Mouse (Mus musculus): ENCODE data around the gene Tsks. TPM values are rescaled to one million over a fixed set of nuclear protein-coding genes. Genes with fewer than 3 reads are reported as not detected.

The Tsks gene
- polyA plus RNA-seq, 1 experiment from 2014 or later = 0.47 TPM

DNA sequence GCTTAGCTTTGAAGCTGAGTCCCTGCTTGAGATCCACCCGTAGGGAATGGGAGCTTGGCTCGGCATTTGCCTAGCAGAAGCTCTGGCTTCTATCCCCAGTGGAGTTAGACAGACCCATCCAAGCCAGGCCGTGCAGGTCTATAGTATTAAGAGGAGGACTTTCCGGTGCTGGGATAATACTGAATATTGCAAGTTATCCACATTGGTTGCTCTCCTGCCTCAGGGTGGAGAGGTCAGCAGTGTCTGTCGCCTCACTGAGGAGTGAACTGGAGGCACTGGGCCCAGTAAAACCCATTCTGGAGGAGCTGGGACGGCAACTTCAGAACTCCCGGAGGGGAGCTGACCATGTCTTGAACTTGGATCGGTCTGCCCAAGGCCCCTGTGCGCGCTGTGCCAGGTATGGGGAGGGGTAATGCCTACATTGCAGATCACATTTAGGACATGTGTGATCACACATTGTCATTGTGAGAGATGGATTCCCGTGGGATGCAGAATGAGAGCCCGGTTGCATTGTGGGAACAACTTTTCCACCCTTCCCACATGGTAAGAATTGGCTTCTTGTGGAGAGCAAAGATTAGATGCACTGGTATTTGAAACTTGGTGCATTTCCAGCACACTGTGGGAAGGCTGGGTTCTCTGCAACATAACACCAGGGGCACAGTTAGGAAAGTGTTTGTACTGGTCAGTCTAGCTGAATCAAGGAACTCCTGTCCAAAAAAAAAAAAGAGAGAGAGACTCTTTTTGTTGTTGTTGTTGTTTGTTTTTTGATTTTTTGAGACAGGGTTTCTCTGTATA, 11.3 kb downstream of the Tsks start:
- DNase-seq (ENCODE audit: extremely low spot score, low spot score) = peak; percentile 14
- Histone ChIP-seq H3K4me3 (no peak overlapping the region), H3K27me3 (ENCODE audit: poor library complexity, severe bottlenecking) (peaks cover 31% of the 10 kb centered on the region), H3K4me1 (peaks cover 32% of the 10 kb centered on the region), H3K36me3 (replicated peaks) (peaks cover 8% of the 10 kb centered on the region), H3K27ac (no peak overlapping the region), H3K9me3 (no peaks in the 10 kb centered on the region)
- WGBS = 82% methylated on average over 12 of the region's 12 CpGs

DNA sequence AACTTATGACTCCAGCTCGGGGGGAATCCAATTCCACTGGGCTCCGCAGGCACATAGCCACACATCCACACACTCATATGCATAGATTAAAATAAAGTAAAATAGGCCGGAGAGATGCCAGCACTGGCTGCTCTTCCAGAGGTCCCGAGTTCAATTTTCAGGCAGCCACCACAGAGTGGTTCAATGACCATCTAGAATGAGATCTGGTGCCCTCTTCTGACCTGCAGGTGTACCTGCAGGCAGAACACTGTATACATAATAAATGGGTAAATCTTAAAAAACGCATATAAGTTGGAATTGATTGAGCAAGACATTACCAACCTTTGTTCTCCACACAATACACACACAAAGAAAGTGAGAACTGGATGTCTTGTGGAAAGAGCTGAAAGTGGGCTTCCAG, 12.6 kb downstream of the Tsks start:
- H3K4me1 ChIP-seq = peaks cover 32% of the 10 kb centered on the region
- WGBS = 58% methylated on average over 5 of the region's 5 CpGs
- peaks cover 19% of the 10 kb centered on the region for H3K36me3 ChIP-seq (replicated peaks)
- no peak overlapping the region for H3K27ac ChIP-seq
- peaks cover 18% of the 10 kb centered on the region for H3K27me3 ChIP-seq (ENCODE audit: poor library complexity, severe bottlenecking)
- H3K9me3 ChIP-seq = no peaks in the 10 kb centered on the region
- H3K4me3 ChIP-seq = no peak overlapping the region
- peak; percentile 7 for DNase-seq (ENCODE audit: extremely low spot score, low spot score)

DNA sequence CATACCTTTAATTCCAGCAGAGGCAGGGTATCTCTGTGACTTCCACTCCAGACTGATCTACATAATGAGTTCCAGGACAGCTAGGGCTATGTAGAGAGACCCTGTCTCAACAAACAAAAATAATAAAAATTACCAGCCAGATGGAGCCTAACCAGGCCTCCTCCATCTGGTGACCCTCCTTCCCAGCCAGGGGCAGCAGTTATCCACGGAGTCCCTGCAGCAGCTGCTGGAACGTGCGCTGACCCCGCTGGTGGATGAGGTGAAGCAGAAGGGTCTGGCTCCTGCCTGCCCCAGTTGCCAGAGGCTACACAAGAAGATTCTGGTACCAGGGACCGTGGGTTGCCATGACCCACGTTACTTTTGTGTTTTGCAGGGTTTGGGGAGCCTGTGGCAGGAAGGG, 13.3 kb downstream of the Tsks start:
- peaks cover 26% of the 10 kb centered on the region for H3K4me1 ChIP-seq
- WGBS = 67% methylated on average over 6 of the region's 6 CpGs
- H3K9me3 ChIP-seq = no peaks in the 10 kb centered on the region
- no peak overlapping the region for H3K4me3 ChIP-seq
- H3K36me3 ChIP-seq (replicated peaks) = peaks cover 26% of the 10 kb centered on the region
- H3K27me3 ChIP-seq (ENCODE audit: poor library complexity, severe bottlenecking) = peaks cover 12% of the 10 kb centered on the region
- DNase-seq (ENCODE audit: extremely low spot score, low spot score) = peak; percentile 14
- H3K27ac ChIP-seq = no peak overlapping the region

DNA sequence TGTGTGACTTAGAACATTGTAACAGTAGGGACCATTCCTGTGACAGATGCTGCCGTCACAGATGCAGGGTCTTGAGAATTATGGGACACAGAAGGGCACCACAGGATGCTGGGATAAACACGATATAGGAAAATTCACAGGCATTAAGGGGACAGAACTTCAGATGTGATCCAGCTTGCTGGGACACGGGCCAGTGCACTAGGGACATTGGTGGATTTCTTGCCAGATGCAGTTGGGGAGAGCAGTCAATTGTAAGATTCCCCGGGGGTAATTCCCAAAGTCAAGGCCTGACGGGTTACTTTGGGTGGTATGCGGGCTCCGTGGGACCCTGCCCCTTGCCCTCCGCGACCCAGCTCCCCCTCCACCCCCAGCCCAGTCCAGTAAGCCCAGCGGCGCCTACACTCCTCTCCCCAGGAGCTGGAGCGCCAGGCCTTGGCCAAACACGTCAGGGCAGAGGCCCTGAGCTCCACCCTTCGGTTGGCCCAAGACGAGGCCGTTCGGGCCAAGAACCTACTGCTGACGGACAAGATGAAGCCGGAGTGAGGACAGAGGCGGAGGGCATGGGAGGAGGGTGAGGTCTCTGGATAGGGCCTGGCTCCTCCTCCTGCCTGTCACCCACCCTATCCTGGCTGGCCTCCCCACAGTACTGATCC, 14.3 kb downstream of the Tsks start:
- Histone ChIP-seq H3K36me3 (replicated peaks) (peaks cover 36% of the 10 kb centered on the region), H3K27me3 (ENCODE audit: poor library complexity, severe bottlenecking) (0 out of 2 replicates have a peak, but pooled peaks cover 2% of the 10 kb centered on the region), H3K9me3 (no peaks in the 10 kb centered on the region), H3K4me1 (peaks cover 16% of the 10 kb centered on the region), H3K4me3 (no peak overlapping the region), H3K27ac (no peak overlapping the region)
- 80% methylated on average over 20 of the region's 20 CpGs for WGBS
- DNase-seq (ENCODE audit: extremely low spot score, low spot score) = peak; percentile 12

DNA sequence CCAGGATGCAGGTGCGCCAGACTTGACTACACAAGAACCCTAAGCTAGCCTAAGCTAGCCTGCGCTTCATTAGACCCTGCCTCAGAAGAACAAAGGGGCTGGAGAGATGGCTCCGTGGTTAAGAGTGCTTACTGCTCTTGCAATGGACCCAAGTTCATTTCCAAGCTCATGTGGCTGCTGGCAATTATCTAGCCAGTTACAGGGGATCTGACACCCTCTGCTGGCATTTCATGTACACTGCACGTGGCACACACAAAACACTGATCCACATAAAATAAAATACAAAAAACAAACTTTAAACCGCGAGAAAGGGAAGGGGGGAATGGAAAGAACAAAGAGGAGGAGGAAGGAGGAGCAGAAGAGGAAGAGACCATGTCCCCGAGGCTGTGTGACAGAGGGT, 15.2 kb downstream of the Tsks start:
- Histone ChIP-seq H3K9me3 (no peaks in the 10 kb centered on the region), H3K4me1 (peaks cover 7% of the 10 kb centered on the region), H3K4me3 (no peak overlapping the region), H3K27ac (no peak overlapping the region), H3K36me3 (replicated peaks) (peaks cover 44% of the 10 kb centered on the region), H3K27me3 (ENCODE audit: poor library complexity, severe bottlenecking) (no peaks in the 10 kb centered on the region)
- no peak for DNase-seq (ENCODE audit: extremely low spot score, low spot score)
- 63% methylated on average over 7 of the region's 7 CpGs for WGBS

DNA sequence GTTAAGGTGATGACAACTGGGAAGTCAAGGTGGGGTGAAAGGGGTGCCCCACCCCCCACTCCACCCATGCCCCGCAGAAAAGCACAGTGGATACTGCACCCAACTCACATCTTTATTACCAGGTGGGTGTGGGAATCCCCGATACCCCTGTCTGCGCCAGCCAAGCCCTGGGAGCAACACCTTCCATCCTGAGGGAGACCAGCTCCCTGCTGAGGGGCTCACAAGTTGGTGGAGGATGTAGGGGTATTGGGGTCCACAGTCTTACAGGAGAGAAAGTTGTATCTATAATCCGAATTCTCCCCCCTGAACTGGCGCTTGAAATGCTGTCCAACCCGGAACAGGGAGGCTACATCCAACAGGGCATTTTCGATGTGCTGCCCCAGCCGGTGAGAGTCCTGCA, 16.3 kb downstream of the Tsks start:
- Histone ChIP-seq H3K36me3 (replicated peaks) (peaks cover 54% of the 10 kb centered on the region), H3K4me1 (peaks cover 7% of the 10 kb centered on the region; the same call in 1 of the 2 replicates), H3K27ac (no peak overlapping the region), H3K27me3 (ENCODE audit: poor library complexity, severe bottlenecking) (no peaks in the 10 kb centered on the region), H3K9me3 (no peaks in the 10 kb centered on the region), H3K4me3 (no peak overlapping the region)
- no peak for DNase-seq (ENCODE audit: extremely low spot score, low spot score)
- WGBS = 85% methylated on average over 8 of the region's 8 CpGs

DNA sequence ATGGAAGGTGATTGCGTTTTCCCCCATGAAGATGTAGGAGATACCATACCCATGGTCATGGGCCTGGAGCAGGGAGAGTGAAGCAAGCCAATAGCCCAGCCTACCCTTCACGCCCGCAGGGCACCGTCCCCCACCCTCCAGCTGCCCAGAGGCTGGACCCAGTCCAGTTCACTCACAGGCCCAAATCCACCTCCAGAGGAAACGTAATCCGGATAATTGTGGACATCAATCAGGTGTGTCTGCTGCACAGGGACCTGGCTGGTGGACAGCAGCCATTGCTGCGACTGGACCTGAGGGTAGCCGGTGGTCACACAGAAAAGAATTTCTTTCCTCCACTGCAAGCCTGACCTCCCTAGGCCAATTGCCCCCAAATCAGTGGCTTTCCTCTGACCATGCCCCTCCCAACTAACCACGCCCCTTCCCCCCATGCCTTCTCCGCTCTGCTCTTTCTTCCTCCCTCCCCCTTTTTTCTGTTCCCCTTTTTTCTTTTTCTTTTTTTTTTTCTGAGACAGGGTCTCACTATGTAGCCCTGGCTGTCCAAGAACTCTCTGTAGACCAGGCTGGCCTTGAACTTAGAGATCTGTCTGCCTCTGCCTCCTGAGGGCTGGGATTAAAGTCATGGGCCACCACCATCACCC, 17.0 kb downstream of the Tsks start:
- Histone ChIP-seq H3K4me3 (no peak overlapping the region), H3K27ac (no peak overlapping the region), H3K9me3 (no peaks in the 10 kb centered on the region), H3K36me3 (replicated peaks) (peaks cover 58% of the 10 kb centered on the region), H3K27me3 (ENCODE audit: poor library complexity, severe bottlenecking) (no peaks in the 10 kb centered on the region), H3K4me1 (peaks cover 7% of the 10 kb centered on the region; the same call in 1 of the 2 replicates)
- 92% methylated on average over 10 of the region's 10 CpGs for WGBS
- no peak for DNase-seq (ENCODE audit: extremely low spot score, low spot score)

DNA sequence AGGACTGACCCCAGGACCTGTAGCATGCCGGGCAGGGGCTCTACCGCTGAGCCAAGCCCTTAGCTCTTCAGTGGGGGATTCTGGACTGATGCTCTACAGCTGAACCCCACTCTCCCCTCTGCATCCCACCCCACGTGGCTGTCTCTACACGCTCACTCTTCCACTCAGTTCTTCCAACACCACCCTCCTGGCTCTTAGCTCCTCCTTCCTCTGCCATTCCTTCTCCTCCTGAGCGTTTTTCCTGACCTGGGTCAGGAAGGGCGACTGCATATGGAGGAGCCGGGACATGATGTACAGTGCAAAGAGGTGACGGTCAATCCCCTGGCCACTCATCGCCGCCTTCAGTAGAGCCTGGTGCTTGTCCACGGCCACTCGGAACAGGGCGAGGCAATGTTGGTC, 17.5 kb downstream of the Tsks start:
- Histone ChIP-seq H3K27me3 (ENCODE audit: poor library complexity, severe bottlenecking) (no peaks in the 10 kb centered on the region), H3K4me3 (no peak overlapping the region), H3K4me1 (peaks cover 7% of the 10 kb centered on the region; the same call in 1 of the 2 replicates), H3K27ac (no peak overlapping the region), H3K36me3 (replicated peaks) (peaks cover 63% of the 10 kb centered on the region), H3K9me3 (no peaks in the 10 kb centered on the region)
- WGBS = 93% methylated on average over 13 of the region's 13 CpGs
- no peak for DNase-seq (ENCODE audit: extremely low spot score, low spot score)

DNA sequence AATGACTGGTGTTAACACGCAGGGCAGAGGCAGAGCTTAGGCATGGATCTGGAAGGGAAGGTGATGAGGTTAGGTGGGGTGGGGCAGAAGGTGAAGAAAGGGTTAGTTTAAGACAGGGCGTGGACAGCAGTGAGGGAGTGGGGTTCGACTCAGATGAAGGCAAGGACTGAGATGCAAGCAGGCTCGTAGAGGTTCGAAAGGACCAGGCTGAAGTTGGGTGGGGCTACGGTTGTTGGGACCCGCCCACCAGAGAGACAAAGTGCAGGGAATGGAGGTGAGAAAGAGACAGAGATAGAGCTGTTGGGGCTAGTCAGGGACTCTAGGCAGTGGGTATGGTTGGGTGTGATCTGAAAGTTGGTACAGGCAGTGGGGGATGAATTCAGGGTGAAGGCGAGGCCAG, 19.3 kb downstream of the Tsks start:
- 0 out of 2 replicates have a peak, but pooled peaks cover 4% of the 10 kb centered on the region for H3K4me1 ChIP-seq
- no peak overlapping the region for H3K4me3 ChIP-seq
- no peaks in the 10 kb centered on the region for H3K27me3 ChIP-seq (ENCODE audit: poor library complexity, severe bottlenecking)
- H3K9me3 ChIP-seq = no peaks in the 10 kb centered on the region
- H3K36me3 ChIP-seq (replicated peaks) = peaks cover 79% of the 10 kb centered on the region
- no peak overlapping the region for H3K27ac ChIP-seq
- WGBS = 87% methylated on average over 8 of the region's 8 CpGs
- no peak for DNase-seq (ENCODE audit: extremely low spot score, low spot score)

DNA sequence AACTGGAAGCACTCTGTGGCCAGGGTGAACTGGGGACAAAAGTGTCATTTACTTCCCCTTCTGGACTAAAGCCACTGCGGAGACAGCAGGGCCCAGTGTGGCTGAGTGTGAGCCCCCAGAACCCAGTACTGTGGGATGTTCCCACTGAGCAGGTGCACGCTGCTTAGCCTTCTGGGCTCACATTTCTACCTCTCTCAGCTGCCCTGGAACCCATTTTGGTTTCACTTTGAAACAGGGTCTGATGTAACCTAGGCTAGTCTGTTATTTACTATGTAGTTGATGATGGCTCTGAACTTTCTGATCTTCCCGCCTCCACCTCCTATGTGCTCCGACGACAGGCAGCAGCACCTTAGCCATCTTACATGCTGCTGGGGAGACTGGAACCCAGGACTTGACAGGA, 19.8 kb downstream of the Tsks start:
- no peak overlapping the region for H3K4me3 ChIP-seq
- no peaks in the 10 kb centered on the region for H3K9me3 ChIP-seq
- no peak for DNase-seq (ENCODE audit: extremely low spot score, low spot score)
- no peaks in the 10 kb centered on the region for H3K27me3 ChIP-seq (ENCODE audit: poor library complexity, severe bottlenecking)
- H3K4me1 ChIP-seq = no peaks in the 10 kb centered on the region
- WGBS = 94% methylated on average over 5 of the region's 5 CpGs
- H3K36me3 ChIP-seq (replicated peaks) = peaks cover 81% of the 10 kb centered on the region
- H3K27ac ChIP-seq = no peak overlapping the region

DNA sequence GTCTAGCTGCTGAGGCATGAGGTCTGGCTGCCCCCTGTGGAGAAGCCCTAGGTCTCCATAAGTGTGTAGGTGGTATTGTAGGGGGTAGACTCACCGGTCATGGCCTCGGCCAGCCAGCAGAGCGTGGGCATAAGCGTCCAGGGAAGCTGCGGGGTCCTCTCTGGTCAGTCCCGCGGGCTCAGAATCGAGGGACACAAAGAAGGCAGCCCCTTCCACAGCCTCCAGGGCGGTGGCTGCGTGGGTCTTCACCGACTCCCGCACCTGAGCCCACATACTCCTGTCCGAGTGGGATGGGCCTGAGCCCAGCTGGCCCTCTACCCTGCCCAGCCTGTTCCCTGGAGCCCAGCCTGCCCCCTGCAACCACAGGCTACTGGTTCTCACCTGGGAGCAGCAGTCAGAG, 22.0 kb downstream of the Tsks start:
- Histone ChIP-seq H3K27ac (no peak overlapping the region), H3K4me1 (peaks cover 7% of the 10 kb centered on the region; the same call in 1 of the 2 replicates), H3K27me3 (ENCODE audit: poor library complexity, severe bottlenecking) (no peaks in the 10 kb centered on the region), H3K36me3 (replicated peaks) (peaks cover 69% of the 10 kb centered on the region), H3K9me3 (no peaks in the 10 kb centered on the region), H3K4me3 (no peak overlapping the region)
- DNase-seq (ENCODE audit: extremely low spot score, low spot score) = no peak
- 96% methylated on average over 13 of the region's 13 CpGs for WGBS

DNA sequence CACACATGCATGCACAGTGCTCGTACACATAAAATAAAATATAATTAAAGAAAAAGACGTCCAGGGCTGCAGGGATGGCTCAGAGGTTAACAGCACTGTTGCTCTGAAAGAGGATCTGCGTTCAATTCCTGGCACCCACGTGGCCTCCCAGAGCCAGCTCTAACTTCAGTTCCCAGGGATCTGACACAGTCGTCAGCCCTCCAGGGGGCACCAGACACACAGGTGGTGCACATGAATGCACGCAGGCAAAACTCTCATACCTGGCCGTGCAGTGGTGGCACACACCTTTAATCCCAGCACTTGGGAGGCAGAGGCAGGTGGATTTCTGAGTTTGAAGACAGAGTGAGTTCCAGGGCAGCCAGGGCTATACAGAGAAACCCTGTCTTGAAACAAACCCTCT, 23.0 kb downstream of the Tsks start:
- WGBS = 85% methylated on average over 7 of the region's 7 CpGs
- Histone ChIP-seq H3K4me1 (peaks cover 17% of the 10 kb centered on the region), H3K36me3 (replicated peaks) (peaks cover 61% of the 10 kb centered on the region)

DNA sequence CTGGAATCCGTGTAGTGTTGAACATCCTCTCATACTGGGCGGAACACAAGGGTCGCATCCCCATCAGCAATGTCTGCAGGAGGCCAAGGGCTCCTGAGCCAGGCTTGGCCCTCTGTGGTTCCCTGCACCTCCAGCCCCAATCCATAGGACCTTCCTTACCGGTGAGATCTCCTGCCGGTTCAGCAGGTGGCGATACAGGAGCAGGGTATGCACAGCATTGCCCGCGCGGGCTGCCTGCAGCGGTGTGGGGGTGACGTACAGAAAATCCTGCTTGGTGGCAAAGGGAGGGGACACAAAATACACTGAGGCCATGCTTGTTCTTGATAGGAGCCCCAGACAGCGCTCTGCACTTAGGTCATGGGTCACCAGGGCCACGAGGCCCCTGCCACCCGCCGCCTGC, 23.6 kb downstream of the Tsks start:
- Histone ChIP-seq H3K27ac (no peak overlapping the region), H3K4me1 (peaks cover 23% of the 10 kb centered on the region), H3K4me3 (no peak overlapping the region), H3K27me3 (ENCODE audit: poor library complexity, severe bottlenecking) (no peaks in the 10 kb centered on the region), H3K9me3 (no peaks in the 10 kb centered on the region), H3K36me3 (replicated peaks) (peaks cover 54% of the 10 kb centered on the region)
- DNase-seq (ENCODE audit: extremely low spot score, low spot score) = no peak
- 80% methylated on average over 15 of the region's 15 CpGs for WGBS

More for the DNA sequence above, 23.0 kb downstream of the Tsks start:
- H3K9me3 ChIP-seq = no peaks in the 10 kb centered on the region
- no peak overlapping the region for H3K27ac ChIP-seq
- no peak overlapping the region for H3K4me3 ChIP-seq
- DNase-seq (ENCODE audit: extremely low spot score, low spot score) = no peak
- H3K27me3 ChIP-seq (ENCODE audit: poor library complexity, severe bottlenecking) = no peaks in the 10 kb centered on the region

All from forebrain, embryonic 10.5 days (tissue).